Mouse (Mus musculus): ENCODE results near the gene Batf2.
"Not testable (repeated sequence)": the region's sequence is repeated elsewhere in the genome, so short reads cannot be mapped to it uniquely, and the experiment has no call there.

Gene Batf2

DNA sequence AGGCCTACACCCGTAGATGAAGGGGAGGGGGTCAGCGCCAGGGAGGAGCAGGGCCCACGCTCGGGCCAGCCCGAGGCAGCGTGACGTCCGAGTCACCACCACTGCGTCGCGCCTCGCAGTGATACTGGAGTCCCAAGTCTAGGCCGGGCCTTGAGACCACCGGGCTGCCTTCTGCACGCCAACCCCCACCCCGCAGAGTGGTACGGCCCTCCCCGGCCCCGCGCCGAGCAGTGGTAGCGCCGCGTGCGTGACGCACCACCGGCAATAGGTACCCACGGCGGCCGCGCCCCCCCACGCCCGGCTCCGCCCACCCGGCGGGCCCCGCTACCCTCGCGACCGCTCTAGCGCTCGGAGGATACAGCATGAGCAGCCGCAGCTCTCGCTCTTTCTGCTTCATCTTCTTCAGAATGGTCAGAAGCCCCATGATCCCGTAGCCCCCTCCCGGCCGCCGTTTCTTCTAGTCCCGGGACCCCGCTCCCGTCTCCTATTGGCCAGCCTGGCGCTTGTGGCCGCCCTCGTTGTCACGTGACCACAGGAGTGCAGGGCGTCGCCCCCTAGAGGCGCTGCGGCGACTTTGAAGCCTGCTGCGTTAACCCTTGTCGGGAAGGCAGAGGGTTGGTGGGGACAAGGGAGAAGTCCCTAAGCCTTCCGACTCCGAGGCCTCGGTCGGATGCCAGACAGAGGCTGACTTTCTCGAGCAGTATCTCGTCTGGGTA lies at the start of gene Batf2:
Gene Batf2 (plus strand): TSS at position 306 of the 716 bp plus-strand sequence.
- peak; percentile 94 for DNase-seq

DNA sequence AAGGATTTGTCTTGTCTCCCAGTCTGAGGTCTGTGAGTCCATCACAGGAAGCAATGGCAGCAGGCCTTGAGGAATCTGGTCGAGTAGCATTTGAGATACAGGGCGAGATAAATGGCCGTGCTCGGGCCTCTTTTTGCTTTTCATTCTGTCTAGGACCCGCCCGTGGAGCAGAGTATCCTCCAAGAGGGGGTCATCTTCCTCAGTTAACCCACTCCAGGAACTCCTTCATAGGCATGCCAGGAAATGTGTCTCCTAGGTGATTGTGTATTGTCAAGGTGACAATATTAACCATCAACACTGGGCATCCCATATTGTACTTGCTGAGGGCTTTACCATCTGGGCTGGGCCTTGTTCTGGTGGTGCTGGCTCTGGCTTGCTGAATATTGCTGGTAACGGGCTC lies 46.7 kb upstream of the Batf2 start, which contains the start of gene AC131692.1:
Gene AC131692.1 (plus strand): TSS at position 301 of the 400 bp plus-strand sequence.
- DNase-seq, result no peak

DNA sequence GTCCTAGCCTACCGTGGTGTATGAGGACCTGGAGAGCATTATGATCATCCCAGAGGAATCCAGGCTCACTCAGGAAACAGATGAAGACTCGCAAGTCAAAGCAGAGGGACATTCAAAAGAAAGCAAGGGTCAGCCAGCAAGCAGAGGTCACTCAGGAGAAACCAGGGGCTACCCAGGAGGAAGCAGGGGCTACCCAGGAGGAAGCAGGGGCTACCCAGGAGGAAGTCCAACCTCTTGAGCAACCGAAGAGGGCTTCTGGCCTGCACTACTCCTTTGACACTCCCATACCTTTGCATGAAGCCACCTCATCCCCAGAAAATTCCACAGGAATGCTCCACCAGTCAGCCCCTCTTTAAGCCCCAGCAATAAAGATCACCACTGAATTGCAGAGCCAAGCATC lies 42.9 kb upstream of the Batf2 start:
- no peak for DNase-seq

DNA sequence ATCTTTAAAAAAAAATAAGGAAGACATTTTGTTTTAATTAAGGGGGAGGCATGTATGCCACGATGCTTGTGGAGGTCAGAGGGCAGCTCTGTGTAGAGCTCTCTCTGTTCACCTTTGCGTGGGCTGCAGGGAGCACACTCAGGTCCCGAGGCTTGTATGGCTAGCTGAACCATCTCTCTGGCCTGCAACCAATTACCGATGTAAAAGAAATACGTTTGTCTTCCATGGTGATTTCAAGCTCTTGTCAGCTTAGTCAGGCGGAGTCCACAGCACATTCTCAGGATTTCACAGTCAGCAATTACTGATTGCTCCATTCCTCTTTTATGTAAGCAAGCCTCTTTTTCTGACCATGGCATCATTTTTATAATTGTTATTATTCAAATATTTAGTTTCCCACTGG lies 39.6 kb upstream of the Batf2 start:
- no peak for DNase-seq

DNA sequence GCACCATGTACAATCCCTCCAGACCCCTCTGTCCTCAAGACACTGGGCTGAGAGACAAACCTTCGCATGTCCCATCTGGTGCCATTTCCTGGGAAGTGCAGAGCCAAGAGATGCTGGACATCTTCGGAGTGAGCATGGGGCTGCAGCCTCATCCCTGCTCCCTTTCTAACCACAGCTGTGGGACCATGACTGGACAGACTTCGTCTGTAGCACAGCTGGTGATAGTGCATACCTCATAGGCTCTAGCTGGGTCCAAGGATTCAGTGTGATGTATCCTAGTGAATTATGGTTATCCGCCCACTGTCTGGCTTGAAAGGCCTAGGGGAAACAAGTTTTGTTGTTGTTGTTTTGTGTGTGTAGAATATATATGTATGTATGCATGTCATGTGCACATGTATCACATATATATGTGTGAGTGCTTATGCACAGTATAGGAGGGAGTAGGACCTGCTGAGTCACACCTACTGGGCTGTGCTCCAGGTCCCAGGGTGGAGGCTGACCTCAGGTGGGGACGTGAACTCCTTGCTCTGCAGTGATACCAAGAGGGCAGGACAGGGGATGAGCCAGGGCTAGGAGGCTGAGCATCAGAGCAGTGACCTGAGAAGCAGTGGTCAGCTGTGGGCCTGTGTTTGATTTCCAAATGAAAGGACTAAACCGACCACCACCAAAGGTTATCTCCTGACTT lies 38.5 kb upstream of the Batf2 start:
- DNase-seq, result no peak

DNA sequence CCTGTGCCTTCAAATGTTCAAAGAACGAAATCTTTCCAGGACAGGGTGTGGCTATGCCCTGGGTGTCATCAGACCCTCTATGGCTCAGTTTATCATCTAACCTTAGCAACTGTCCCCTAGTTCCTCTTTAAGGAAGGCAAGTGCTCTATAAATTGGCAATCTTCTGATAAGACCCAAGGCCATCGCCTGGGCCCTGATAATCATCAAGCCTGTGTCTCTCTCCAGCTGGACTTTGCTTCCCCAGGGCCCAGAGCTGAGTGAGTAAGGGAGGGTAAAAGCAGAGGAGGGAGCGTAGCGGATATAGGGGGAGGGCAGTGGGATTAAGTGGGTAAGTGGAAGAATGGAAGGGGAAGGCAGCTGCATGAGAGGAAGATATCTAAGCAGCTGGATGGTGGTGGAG lies 36.3 kb upstream of the Batf2 start:
- no peak for DNase-seq

DNA sequence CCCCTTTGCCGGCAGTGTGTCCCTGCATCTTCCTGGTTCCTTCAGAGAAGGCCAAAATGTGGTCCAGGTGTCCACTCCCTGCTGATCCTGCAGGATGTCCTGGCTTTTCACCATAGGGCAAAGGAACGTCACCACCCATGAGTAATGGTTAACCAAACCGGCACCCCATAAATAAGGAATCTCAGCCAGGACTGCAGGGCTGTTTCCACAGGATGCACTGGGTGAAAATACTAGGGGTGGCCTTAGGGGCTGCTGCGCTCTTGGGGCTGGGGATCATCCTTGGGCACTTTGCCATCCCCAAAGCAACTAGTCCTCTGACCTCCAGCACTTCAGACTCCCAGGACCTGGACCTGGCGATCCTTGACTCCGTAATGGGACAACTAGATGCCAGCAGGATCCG lies 35.2 kb upstream of the Batf2 start, which contains the start of gene Naaladl1:
Gene Naaladl1 (plus strand): TSS at position 197 of the 400 bp plus-strand sequence.
- no peak for DNase-seq

DNA sequence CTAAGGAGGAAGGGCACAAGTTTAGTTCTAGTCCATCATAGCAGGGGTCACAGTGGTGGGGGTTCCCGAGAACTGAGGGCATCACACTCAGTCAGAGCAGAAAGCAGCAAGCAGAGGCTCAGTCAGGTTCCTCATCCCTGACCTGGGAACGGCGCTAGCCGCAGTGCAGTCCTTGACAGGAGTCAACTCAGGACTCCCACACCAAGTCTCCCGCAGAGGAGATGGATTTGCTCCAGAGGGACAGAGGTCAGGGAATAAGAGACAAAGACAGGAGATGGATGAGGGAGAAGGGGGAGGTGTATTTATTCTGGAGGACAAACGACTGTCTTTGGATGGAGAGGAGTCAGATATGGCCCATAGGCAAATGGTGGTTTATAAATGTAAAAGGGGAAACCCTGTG lies 27.7 kb upstream of the Batf2 start:
- no peak for DNase-seq

DNA sequence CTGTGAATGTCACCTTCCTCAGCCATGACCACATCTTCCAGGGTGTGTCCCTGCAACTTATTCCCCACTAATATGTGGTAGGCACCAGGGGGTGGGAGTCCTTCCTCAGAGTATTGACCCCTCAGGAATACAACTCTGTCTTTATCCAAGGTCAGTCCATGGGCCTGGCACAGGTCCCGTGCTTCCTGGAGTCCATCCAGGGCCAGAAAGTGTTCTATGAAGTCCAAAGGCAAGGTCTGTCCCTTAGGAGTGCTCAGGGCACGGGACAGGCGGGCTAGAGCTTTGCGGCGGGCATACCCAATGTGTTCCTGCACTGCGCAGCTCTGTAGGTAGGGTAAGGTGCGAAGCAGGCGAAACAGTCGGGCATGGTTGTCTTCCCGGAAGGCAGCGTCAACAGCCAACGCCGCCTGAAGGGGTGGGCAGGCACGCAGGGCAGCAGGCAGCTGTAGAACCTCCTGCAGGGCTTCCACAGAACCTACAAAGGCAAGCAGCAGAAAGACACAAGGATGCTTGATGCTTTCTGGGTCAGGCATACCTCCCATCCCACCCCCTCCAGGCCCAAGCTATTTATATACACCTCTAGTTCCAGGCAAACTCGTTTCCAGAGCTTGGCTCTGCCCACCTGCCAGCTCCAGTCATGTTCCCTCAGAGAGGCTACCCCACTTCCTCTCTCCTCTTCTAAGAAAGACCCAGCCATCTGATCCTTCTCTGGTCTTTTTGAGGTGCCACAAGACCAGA lies 24.5 kb upstream of the Batf2 start:
- no peak for DNase-seq

DNA sequence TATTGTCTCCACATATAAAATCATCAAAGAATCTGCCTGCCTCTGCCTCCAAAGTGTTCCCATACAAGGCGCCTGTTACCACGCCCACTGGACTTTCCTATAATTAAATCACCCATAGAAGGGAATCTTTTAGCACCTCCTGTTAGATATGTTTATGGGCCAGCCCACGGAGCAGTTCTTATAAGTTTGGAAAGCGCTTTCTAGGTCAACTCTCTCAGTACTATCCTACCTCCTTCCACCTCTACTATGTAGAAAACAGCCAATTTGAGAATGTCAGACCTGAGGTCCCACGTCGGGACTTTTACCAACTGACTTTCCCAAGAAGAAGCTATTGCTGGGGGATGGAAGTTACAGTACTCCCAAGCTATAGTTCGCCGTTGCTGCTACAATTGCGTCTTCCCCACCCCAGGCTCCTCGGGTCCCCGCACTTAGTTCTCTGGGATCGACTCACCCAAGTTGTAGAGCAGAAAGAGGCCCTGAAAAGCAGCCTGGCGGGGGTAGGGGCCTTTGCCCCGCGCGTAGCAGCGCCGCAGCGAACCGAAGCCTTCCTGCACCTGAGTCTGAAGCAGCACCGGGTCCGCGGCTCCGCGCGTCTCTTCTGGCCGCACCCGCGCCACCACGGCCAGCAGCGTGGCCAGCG lies 23.3 kb upstream of the Batf2 start:
- DNase-seq, result peak; percentile 51

DNA sequence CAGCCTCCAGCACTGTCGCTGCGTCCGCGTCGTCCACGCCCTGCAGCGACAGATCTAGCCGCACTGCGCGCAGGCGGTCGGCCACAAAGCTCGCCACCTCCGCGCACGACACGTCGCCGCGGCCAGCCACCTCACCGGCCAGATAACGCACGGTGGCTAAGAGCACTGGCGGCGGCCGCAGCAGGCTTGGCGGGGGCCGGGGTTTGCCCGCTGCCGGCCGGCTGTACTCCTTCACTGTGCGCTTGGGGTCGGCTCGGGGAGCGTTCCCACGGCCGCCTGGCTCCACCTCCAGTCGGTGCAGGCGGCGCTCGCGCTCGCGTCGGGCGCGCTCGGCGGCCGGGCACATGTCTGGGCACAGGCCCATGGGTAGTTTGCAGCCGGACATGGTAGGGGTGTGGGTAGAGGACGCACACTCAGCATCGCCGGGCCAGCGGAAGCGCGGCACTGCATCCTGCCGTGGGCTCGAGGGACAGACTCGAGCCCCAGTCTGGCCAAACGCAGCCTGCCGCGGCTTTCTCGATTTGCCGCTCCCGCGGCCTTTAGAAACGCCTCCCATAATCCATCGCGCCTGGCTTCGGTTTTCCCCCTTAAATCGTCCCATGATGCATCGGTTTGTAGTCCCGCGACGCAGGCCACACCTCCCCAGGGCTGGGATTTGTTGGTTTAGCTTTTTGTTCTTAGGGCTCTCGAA lies 22.7 kb upstream of the Batf2 start, which contains the start of gene Sac3d1:
Gene Sac3d1 (minus strand): TSS at position 665 of the 691 bp plus-strand sequence.
- DNase-seq, result peak; percentile 92

DNA sequence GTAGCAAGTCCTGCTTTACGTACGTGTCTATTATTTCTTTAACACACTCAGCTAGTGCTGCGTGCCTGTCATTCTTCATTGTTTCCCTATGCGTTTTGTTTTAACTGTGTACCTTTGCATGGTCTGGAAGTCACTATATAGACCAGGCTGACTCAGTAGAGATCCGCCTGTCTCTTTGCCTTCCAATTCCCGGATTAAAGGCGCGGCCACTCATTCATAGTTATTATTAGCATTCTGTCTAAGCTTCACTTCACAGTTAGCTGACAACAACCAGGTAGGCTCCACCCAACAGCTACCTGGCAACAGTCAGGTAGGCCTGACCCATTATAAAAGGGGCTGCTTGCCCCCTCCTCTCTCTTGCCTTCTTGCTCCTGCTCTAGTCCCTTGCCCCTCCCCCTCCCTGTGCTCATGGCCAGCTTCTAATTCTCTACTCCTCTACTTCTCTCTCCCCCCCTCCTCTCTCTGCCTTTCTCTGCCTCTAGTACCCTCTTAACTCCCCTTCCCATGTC lies 22.1 kb upstream of the Batf2 start:
- peak; percentile 31 for DNase-seq

DNA sequence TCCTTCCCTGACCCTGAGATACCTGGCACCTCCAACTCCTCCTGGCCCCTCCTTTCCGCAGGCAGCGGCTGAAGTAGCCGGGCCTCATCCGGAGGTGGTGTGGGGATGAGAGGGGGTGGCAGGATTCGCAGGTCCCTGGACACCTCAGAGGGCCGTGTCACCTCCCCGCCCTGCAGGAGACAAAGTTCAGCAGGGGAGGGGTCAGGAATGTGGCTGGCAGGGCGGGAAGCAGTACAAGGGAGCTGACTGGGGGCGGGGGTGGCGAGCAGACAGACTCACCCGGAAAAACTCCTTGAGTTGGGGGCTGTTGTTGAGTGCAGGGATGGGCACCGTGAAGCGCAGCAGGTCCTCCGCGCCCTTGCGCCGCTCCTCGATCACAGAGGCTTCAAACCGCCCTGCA lies 19.0 kb upstream of the Batf2 start:
- no peak for DNase-seq

DNA sequence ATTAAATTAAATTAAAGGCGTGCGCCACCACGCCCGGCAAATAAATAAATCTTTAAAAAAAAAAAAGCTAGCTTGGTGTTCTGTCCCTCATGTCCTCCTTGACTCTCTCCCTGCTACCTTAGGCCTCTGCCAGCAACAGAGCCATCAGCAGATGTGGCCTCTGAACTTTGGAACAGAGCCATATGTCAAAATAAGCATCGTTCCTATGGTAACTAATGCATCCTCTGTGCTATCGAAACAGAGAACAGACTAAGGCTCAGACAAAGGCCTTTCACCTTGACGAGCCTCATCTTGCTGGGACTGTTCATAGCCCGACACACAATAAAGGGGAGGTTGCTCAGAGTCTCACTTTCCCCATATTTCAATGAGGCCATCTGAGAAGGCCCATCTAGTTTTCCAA lies 17.5 kb upstream of the Batf2 start:
- DNase-seq, result no peak

DNA sequence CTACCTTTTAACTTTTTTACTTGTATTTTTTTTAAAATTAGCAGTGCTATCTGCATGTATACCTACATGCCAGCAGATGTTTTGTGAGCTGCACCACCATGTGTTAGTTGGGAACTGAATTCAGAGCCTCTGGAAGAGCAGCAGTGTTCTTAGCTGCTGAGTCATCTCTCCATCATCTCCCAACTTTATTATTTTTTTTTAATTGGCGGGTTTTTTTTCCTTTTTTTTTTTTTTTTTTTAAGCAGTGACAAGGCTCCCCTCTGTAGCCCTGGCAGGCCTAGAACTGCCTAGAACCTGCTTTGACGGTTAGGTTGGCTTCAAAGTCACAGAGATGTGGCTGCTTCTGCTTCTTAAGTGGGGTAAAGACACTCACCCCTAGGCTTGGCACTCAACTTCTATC lies 15.9 kb upstream of the Batf2 start:
- DNase-seq, result no peak

DNA sequence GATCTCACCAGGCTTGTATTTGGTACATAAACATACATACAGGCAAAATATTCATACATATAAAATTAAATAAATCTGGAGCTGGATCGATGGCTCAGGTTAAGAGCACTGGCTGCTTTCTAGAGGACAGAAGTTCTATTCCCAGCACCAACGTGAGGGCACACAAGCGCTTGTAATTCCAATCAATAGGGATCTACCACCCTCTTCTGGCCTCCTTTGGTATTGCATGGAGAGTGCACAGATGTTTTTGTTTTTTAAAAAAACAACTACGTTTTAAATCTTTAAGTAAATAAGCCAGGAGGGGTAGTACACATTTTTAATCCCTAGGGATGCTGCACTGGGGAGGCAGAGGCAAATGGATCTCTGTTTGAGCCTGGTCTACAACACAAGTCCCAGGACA lies 14.5 kb upstream of the Batf2 start:
- DNase-seq, result peak; percentile 68

DNA sequence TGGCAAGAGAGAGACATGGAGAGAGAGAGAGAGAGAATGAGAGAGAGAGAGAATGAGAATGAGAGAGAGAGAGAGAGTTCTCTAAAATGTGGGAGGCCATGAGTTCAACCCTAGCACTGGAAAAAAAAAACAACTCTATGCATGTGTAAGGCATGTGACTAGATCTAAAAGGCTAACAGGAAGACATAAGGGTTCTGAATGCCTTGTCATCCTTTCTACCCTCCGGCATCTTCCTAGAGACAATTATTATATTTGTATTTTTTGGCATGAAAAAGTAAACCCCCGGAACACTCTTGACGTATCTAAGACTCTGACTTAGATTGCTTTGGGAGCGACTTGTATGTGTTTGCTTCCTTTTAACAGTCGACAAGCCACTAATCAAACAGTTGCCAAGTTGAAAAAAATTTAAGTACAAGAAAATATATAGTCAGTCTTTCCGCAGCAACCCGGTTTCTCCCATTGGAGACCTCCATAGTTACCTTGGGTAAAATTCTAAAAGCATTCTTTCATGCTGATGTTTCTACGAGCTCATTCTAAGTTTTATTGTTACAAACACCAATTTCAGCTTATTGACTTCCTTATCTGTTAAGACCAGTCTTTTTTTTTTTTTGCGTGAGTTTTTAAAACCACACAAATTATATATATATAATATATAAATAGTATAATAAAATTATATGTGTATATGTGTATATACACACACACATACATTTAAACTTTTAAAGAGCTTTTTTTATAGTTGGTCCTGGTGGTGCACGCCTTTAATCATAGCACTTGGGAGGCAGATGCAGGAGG lies 13.8 kb upstream of the Batf2 start:
- no peak for DNase-seq

DNA sequence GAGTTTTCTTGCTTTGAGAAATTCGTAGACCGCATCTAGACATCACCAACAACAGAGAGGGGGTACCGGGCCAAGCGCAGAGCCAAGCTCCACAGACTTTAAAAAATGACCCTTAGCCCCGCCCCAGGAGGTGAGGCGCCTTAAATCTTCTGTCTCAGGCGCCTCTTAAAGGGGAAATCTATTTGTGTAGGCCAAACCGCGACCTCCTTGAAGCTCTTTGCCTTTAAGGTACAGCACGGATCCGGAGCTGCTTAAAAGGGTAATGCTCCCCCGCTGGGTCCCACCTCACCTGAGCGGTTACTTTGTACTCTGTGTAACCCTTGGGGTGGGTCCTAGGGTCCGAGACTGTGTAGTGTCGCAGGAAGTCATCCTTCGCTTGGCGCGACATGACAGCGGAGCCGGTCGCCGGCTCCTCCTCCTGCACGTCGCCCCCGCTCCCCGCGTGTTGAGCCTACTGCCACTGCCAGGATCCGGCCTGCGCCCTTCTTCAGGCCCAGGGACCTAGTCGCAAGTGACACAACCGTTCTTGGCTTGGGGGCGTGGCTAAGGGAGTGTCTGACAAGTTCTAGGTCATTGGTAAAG lies 12.9 kb upstream of the Batf2 start, which contains the start of gene Snx15:
Gene Snx15 (minus strand): TSS at position 545 of the 582 bp plus-strand sequence.
- DNase-seq, result peak; percentile 97

DNA sequence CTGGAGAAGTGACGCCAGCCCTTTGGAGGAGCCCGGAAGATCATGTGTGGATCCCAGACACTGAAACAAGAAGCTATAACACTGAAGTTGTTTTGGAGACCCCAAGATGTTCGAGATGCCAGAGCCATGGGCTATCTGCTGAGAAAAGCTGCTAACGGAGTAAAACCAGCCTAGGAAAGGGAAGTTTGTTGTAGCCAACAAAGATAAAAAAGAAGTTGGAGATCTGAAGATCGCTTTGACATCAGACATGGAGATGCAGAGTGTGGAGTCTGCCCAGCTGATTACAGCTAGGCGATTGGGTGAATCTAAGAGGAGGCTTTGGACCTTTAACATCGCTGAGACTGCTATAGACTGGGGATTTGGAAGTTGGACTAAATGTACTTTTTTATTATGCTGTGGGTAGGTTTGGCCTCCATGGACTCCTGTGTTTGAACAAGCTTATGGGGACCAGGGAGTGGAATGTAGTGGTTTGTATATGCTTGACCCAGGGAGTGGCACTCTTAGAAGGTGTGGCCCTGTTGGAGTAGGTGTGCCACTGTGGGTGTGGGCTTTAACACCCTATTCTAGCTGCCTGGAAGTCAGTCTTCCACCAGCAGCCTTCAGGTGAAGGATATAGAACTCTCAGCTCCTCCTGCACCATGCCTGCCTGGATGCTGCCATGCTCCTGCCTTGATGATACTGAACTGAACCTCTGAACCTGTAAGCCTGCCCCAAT lies 10.2 kb upstream of the Batf2 start:
- DNase-seq, result not testable (repeated sequence)

DNA sequence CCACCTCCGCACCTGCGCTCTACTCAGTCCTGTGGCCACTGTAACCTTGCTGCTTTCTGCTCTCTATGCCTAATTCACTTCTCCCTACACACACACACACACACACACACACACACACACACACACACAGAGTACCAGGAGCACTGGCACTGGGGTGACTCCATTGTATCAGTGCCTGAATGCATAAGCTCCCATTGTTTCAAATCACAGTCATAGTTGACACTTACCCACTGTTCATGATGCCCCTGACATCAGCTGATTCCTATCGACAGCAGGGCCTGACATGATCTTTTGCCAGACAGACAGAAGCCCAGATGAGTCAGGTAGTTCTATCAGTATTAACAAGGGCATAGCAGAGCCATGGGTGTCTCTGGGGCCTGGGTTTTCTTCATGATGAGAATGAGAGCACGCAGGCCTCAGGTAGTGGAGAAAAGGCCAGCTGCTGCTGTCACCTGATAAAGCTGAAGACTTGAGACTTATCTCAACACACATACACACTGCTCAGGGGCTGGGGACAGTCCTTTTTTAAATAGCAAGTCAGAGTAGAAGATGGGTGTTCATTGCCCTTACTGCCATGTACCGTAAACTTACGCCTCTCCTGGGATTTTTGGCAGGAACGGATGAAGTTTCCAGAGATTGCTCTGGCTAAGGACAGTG lies 8.5 kb upstream of the Batf2 start:
- DNase-seq, result no peak
